Mouse (Mus musculus) megakaryocyte-erythroid progenitor cell, adult 5-6 weeks (primary cell): Measurements from ENCODE around the gene Tango2. TPM values are rescaled to one million over a fixed set of nuclear protein-coding genes. Genes with fewer than 3 reads are reported as not detected.

Source experiments
- ATAC-seq: replicated peaks from 2 replicates; pipeline ENCODE4 v1.8.0; 2016; ENCODE audit warnings: mild to moderate bottlenecking, inconsistent platforms; ENCODE audit not compliant: severe bottlenecking, poor library complexity, low FRiP score, low TSS enrichment
- total RNA-seq, 2 experiments: library from RNA; stranded (forward) in 1 of 2; stranded (reverse) in 1 of 2; fragments of 200-1000, 215-1000 nt in 1 of 2; fragments of >200 nt in 1 of 2; fragmentation: Nextera tagmentation in 1 of 2; gene quantifications; 2 replicates each; pipeline ENCODE4 v1.2.3; 2014 to 2017

The Tango2 gene
- total RNA-seq, 2 experiments from 2014 or later, result 20.4 to 91.5 TPM

- no peak for ATAC-seq
Observed at GRCm38 (mm10) chr16:18384211-18384610, 36.3 kb upstream of the Tango2 start.

GRCm38 (mm10) chr16:18383756-18384155, 35.9 kb upstream of the Tango2 start:
- ATAC-seq, result no peak

DNA sequence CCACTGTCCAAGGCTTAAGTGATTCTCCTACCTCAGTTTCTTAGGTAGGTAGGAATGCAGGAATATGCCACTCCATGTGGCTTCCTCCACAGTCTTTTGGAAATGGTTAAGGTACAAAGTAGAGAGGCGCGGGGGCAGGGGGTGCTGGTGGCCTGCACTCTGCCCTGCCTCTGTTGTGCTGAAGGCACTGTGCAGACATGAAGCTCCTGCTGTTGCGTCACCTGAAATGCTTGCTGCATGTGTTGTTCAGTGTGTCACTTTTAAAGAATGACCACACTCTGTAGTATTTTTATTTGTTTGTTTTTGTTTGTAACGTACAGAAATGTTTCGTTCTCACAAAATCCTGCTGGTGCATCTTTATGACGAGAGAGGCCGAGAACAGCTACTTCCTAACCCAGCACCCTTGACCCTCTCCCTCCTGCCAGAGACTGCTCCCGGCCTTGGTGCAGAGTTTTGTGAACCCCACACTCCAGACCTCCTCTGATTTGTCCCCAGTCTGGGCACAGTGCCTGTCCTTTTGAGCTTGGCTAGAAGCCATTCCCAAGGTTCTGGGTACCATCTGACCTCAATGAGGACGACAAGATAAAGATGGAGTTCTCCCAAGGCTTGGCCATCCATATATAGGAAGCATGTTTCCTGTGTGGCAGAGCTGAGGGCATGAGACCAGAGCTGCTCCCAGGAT, 35.3 kb upstream of the Tango2 start:
- no peak for ATAC-seq

- no peak for ATAC-seq
Observed at GRCm38 (mm10) chr16:18381621-18382258, 33.8 kb upstream of the Tango2 start.

DNA sequence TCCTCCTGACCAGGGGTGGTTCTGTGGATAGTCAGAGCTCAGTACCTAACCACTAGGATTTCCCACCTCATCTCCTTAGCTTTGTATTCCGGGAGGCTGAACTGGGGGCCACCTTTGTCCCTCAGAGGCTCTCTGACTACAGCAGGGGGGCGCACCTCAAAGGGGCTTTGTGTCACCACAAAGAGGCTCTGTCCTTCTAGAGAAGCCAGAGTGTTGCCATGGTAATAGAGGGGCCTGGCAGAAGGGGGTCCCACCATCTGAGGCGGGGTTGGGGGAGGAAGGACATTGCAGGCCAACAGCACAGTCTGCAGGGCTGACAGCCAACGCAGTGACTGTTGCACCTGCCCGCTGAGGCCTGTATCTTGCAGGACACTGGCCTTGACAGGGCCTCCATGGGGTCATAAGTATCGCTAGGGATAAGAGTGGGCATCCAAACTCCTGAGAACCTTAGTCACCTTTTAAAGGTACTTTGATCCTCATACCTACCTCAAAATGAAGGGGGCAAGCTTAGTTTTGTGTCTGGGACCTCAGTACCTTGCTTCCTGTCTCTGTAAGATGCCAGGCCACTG, 32.7 kb upstream of the Tango2 start:
- ATAC-seq, result no peak

DNA sequence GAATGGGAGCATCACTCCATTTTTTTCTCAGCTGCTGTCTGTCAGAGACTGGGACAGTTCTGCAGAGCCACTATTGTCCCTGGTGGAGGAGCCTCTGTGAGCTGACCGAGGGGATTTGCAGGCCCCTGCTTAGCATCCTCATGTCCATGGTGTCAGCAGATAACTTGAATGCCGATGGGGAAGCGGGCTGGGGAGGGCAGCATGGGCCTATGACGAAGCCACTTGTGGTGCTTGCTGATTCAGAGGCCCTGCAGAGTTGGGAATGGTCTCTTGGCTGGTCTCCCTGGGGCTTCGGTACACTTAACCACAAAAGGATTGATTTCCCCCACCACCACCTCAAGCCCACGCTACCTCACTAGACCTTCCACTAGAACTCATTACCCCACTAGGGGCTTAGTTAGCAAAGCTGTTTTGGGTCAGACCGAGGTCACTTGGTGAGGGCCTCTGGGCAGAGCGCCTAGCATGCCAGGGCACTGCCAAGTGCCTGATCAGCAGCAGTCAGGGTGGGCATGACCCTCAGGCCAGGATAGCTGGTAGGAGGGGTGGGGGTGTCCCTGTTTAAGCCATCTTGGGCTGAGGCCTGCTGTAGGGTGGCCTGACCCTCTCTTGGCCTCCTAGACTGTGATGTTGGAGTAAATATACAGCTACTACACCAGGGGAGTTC, 31.6 kb upstream of the Tango2 start:
- ATAC-seq, result no peak

GRCm38 (mm10) chr16:18378489-18378888, 30.6 kb upstream of the Tango2 start:
- no peak for ATAC-seq

DNA sequence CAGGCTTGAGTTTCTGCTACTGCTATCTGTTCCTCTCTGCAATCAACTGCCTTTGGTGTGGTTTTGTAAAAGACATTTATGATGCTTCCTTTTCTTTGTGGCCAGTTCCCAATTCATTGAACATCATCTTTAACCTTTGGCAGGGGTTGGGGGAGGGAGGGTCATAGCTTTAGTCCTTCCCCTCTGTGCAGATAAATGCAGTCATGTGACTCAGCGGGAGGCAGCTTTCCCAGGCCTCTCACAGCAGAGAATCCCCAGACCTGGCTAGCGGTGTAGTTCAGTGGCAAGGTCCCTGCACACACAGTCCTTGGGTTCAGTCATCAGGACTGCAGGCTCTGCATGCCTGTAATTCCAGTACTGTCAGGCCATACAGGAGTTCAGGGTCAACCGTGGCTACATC, 29.3 kb upstream of the Tango2 start:
- 0 out of 2 replicates have a peak, but pooled peaks have one; percentile 30 for ATAC-seq

DNA sequence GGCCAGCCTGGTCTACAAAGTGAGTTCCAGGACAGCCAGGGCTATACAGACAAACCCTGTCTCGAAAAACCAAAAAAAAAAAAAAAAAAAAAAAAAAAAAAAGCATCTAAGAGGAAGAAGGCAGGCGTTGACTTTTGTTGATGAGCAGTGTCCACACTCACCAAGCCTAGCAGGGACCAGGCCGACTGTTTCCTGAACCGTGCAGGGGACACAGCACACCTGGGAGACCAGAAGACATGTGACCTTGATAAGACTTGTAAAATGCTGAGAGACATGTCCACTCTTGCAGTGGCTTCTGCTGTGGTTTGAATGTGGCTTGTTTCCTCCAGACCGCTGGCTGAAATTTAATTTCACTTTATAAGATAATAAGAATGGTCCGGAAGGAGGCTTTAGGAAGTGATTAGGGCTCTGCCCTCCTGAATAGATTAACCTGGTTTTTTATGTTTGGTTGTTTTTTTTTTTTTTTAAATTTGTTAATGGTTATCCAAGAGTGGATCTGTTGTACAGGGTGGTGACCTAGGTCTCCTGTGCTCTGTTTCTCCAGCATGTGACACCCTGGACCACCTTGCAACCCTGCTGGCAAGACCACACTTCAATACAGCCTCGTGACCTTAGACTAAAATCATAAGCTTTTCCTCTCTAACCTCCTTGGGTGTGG, 28.5 kb upstream of the Tango2 start:
- peak; percentile 35 for ATAC-seq

DNA sequence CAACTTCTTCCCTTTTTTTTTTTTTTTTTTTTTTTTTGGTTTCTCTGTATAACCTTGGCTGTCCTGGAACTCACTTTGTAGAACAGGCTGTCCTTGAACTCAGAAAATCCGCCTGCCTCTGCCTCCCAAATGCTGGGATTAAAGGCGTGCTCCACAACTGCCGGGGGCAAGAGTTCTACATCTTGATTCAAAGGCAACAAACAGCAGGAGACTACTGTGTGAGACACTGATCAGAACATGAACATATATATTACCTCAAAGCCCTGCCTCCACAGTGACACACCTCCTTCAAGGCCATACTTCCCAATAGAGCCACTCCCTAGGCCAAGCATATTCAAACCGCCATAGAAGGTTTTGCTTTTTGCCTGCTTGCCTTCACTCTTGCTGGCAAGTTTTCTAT, 25.7 kb upstream of the Tango2 start:
- ATAC-seq, result no peak

DNA sequence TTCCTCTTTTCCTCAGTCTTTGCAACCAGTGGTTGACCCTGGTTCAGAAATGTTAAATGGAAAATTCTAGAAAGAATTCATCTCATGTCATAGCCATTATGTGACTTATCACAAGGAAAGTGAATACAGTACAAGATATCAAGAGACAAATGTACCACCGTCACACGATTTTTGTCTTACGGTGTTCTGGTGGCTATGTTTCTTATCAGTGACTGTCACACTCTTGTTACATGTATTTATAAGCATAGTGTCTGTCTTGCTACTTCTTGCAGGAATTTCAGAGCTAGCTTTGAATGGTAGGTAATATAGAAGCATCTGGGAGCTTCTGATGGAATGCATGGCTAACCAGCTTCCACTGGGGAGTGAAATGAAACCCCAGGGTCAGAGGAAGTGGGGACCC, 22.3 kb upstream of the Tango2 start:
- ATAC-seq, result peak; percentile 84

GRCm38 (mm10) chr16:18366849-18367248, 18.9 kb upstream of the Tango2 start:
- no peak for ATAC-seq

- ATAC-seq, result no peak
Observed at GRCm38 (mm10) chr16:18362948-18363347, 15.0 kb upstream of the Tango2 start.

- no peak for ATAC-seq
Observed at GRCm38 (mm10) chr16:18360151-18360805, 12.4 kb upstream of the Tango2 start.

DNA sequence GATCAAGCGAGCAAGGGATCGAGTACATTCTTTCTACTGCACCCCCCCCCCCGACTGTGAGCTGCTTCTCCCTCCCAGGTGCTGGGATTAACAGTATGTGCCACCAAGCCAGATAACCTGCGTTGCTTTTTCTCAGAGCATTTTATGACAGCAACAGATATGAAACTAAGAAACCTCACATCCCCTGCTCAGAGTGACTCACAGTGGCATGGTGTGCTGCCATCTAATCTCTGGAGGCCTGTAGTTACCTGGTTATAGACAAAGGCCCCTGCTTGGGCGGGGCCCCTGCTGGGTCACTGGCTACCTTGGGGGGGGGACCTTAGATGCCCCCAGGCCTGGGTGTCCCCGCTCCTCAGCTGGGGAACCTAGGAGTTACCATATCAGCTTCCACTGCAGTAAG, 10.1 kb upstream of the Tango2 start:
- no peak for ATAC-seq

- no peak for ATAC-seq
Observed at GRCm38 (mm10) chr16:18356961-18357360, 9.1 kb upstream of the Tango2 start.

DNA sequence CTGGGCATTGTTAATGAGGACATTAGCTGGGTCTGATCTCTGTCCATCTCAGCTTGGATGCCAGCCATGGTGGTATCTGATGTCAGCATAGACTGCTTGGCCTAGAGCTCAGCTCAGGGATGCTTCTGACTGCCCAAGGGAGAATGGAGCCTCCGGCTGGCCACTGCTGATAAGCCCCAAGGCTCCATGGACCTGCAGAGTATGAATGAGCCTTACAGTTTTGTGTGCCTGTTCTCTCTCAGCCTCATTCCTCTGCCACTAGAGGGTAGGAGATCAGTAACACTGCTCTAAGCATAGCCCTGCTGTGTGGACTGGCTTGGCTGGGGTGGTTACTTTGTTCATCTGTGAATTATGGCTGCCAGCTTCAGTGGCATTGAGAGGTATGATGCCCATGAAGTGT, 5.2 kb upstream of the Tango2 start:
- peak; percentile 92 for ATAC-seq

- no peak for ATAC-seq
Observed at GRCm38 (mm10) chr16:18351313-18352055, 3.6 kb upstream of the Tango2 start.
